Mouse (Mus musculus): ENCODE results near the gene Atp1a3. TPM values are rescaled to one million over a fixed set of nuclear protein-coding genes. Genes with fewer than 3 reads are reported as not detected.

The Atp1a3 gene
- polyA plus RNA-seq, 1 experiment from 2014 or later, result 404 TPM

- DNase-seq (ENCODE audit: low spot score), result no peak
- Histone ChIP-seq H3K9ac (no peak overlapping the region), H3K4me2 (replicated peaks) (no peak overlapping the region), H3K4me3 (replicated peaks; ENCODE audit: low read length) (no peak overlapping the region), H3K4me1 (replicated peaks; ENCODE audit: control insufficient read depth, insufficient read depth, low read length) (no peaks in the 10 kb centered on the region), H3K27ac (no peak overlapping the region), H3K9me3 (ENCODE audit: control insufficient read depth, low read length) (no peaks in the 10 kb centered on the region), H3K27me3 (ENCODE audit: control insufficient read depth, insufficient read depth, low read length) (no peaks in the 10 kb centered on the region), H3K36me3 (replicated peaks; ENCODE audit: control insufficient read depth, insufficient read depth) (peaks cover 97% of the 10 kb centered on the region)
- 89% methylated on average over 14 of the region's 14 CpGs for WGBS
- no peak for ATAC-seq (ENCODE audit: low FRiP score)
Observed at GRCm38 (mm10) chr7:24987941-24988340, 17.8 kb downstream of the Atp1a3 start.

GRCm38 (mm10) chr7:24985799-24986198 lies 20.0 kb downstream of the Atp1a3 start:
- Histone ChIP-seq H3K36me3 (replicated peaks; ENCODE audit: control insufficient read depth, insufficient read depth) (peaks cover 99% of the 10 kb centered on the region), H3K4me2 (replicated peaks) (no peak overlapping the region), H3K4me3 (replicated peaks; ENCODE audit: low read length) (no peak overlapping the region), H3K9ac (no peak overlapping the region), H3K27me3 (ENCODE audit: control insufficient read depth, insufficient read depth, low read length) (no peaks in the 10 kb centered on the region), H3K4me1 (replicated peaks; ENCODE audit: control insufficient read depth, insufficient read depth, low read length) (no peaks in the 10 kb centered on the region), H3K27ac (no peak overlapping the region), H3K9me3 (ENCODE audit: control insufficient read depth, low read length) (no peaks in the 10 kb centered on the region)
- DNase-seq (ENCODE audit: low spot score) (no peak), ATAC-seq (ENCODE audit: low FRiP score) (no peak)
- 75% methylated on average over 5 of the region's 5 CpGs for WGBS

GRCm38 (mm10) chr7:24984307-24984706 lies 21.5 kb downstream of the Atp1a3 start:
- no peak overlapping the region for H3K4me2 ChIP-seq (replicated peaks)
- no peaks in the 10 kb centered on the region for H3K27me3 ChIP-seq (ENCODE audit: control insufficient read depth, insufficient read depth, low read length)
- 98% methylated on average over 2 of the region's 2 CpGs for WGBS
- H3K36me3 ChIP-seq (replicated peaks; ENCODE audit: control insufficient read depth, insufficient read depth), result peaks cover 99% of the 10 kb centered on the region
- H3K4me1 ChIP-seq (replicated peaks; ENCODE audit: control insufficient read depth, insufficient read depth, low read length), result no peaks in the 10 kb centered on the region
- DNase-seq (ENCODE audit: low spot score) (no peak), ATAC-seq (ENCODE audit: low FRiP score) (no peak)
- H3K4me3 ChIP-seq (replicated peaks; ENCODE audit: low read length), result no peak overlapping the region
- no peak overlapping the region for H3K27ac ChIP-seq
- H3K9ac ChIP-seq, result no peak overlapping the region
- no peaks in the 10 kb centered on the region for H3K9me3 ChIP-seq (ENCODE audit: control insufficient read depth, low read length)

- Histone ChIP-seq H3K4me2 (replicated peaks) (no peak overlapping the region), H3K9ac (no peak overlapping the region), H3K36me3 (replicated peaks; ENCODE audit: control insufficient read depth, insufficient read depth) (peaks cover 99% of the 10 kb centered on the region), H3K4me3 (replicated peaks; ENCODE audit: low read length) (no peak overlapping the region), H3K9me3 (ENCODE audit: control insufficient read depth, low read length) (no peaks in the 10 kb centered on the region), H3K27me3 (ENCODE audit: control insufficient read depth, insufficient read depth, low read length) (no peaks in the 10 kb centered on the region), H3K4me1 (replicated peaks; ENCODE audit: control insufficient read depth, insufficient read depth, low read length) (no peaks in the 10 kb centered on the region), H3K27ac (no peak overlapping the region)
- WGBS, result 89% methylated on average over 5 of the region's 5 CpGs
- ATAC-seq (ENCODE audit: low FRiP score) (no peak), DNase-seq (ENCODE audit: low spot score) (no peak)
Observed at GRCm38 (mm10) chr7:24983396-24983795, 22.4 kb downstream of the Atp1a3 start.

DNA sequence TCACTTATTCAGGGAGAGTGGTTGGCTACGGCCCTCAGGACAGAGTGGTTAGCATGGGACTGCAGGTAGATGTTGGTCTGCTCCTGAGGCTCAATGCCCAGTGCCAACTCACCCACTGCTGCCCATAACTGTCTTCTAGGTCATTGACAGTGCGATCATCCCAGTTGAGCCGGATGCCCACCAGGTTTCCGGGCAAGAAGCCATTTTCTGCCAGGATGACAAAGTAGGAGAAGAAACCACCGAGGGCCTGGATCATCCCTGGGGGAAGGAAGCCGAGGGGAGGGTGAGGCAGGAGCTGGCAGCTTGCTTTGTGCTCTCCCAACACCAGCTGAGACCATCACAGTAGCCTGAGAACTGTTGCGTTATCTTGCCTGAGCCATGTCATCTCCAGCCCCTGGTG lies 25.3 kb downstream of the Atp1a3 start:
- Histone ChIP-seq H3K4me1 (replicated peaks; ENCODE audit: control insufficient read depth, insufficient read depth, low read length) (no peaks in the 10 kb centered on the region), H3K4me2 (replicated peaks) (no peak overlapping the region), H3K27ac (no peak overlapping the region), H3K27me3 (ENCODE audit: control insufficient read depth, insufficient read depth, low read length) (no peaks in the 10 kb centered on the region), H3K4me3 (replicated peaks; ENCODE audit: low read length) (no peak overlapping the region), H3K9me3 (ENCODE audit: control insufficient read depth, low read length) (no peaks in the 10 kb centered on the region), H3K36me3 (replicated peaks; ENCODE audit: control insufficient read depth, insufficient read depth) (peaks cover 82% of the 10 kb centered on the region), H3K9ac (no peak overlapping the region)
- DNase-seq (ENCODE audit: low spot score) (no peak), ATAC-seq (ENCODE audit: low FRiP score) (no peak)
- WGBS, result 80% methylated on average over 7 of the region's 7 CpGs

DNA sequence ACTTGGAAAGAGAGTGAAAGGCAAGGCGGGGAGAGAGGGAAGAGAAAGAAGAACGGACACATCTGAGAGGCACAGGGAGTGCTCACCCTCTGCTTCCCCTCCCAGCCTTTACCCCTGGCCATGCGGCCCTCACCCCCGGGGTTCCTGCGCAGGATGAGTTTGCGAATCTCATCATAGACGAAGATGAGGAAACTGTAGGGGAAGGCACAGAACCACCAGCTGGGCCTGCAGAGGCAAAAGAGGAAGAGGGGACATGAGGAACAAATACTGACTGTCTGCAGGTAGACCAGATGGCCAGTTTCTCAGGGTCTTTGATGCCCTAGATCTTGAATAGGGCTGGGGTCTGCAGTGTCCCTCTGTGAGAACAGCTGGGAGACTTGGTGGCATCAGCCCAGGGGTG lies 27.0 kb downstream of the Atp1a3 start:
- no peak overlapping the region for H3K4me3 ChIP-seq (replicated peaks; ENCODE audit: low read length)
- no peak overlapping the region for H3K9ac ChIP-seq
- ATAC-seq (ENCODE audit: low FRiP score), result no peak
- H3K4me1 ChIP-seq (replicated peaks; ENCODE audit: control insufficient read depth, insufficient read depth, low read length), result no peaks in the 10 kb centered on the region
- H3K36me3 ChIP-seq (replicated peaks; ENCODE audit: control insufficient read depth, insufficient read depth), result peaks cover 66% of the 10 kb centered on the region
- 85% methylated on average over 7 of the region's 7 CpGs for WGBS
- no peak overlapping the region for H3K4me2 ChIP-seq (replicated peaks)
- H3K27ac ChIP-seq, result no peak overlapping the region
- DNase-seq (ENCODE audit: low spot score), result no peak
- no peaks in the 10 kb centered on the region for H3K27me3 ChIP-seq (ENCODE audit: control insufficient read depth, insufficient read depth, low read length)
- H3K9me3 ChIP-seq (ENCODE audit: control insufficient read depth, low read length), result no peaks in the 10 kb centered on the region

DNA sequence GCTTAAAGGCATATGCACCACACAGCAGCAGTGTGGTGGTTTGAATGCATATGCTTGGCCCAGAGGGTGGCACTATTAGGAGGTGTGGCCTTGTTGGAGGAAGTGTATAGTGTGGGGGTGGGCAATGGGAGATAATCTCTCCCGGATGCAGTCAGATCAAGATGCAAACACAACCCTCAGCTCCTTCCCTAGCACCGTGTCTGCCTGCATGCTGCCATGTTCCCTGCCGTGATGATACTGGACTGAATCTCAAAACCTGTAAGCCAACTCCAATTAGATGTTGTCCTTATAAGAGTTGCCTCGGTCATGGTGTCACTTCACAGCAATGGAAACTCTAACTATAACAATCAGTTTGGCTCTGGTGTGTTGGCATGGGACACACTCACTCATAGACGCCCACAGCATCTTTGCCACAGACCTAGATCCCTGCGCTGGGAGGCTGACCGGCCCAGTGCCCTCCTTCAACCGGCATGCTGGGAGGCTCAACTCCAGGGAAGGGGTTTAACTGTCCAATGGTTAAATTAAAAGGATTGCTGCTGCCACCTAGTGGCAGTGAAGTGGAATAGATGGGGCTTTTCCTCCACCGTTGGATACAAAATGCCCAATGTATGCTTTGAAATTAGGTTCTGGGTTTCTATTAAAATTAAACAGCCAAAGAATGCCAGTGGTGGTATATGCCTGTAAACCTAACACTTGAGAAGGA lies 30.7 kb downstream of the Atp1a3 start:
- peak; percentile 73 for DNase-seq (ENCODE audit: low spot score)
- Histone ChIP-seq H3K4me1 (replicated peaks; ENCODE audit: control insufficient read depth, insufficient read depth, low read length) (peaks cover 9% of the 10 kb centered on the region; the same call in 1 of the 2 replicates), H3K4me2 (replicated peaks) (no peak overlapping the region), H3K9ac (no peak overlapping the region), H3K9me3 (ENCODE audit: control insufficient read depth, low read length) (no peaks in the 10 kb centered on the region), H3K4me3 (replicated peaks; ENCODE audit: low read length) (no peak overlapping the region), H3K27ac (no peak overlapping the region), H3K27me3 (ENCODE audit: control insufficient read depth, insufficient read depth, low read length) (no peaks in the 10 kb centered on the region), H3K36me3 (replicated peaks; ENCODE audit: control insufficient read depth, insufficient read depth) (peaks cover 34% of the 10 kb centered on the region)
- ATAC-seq (ENCODE audit: low FRiP score), result no peak
- WGBS, result 30% methylated on average over 9 of the region's 9 CpGs

- ATAC-seq (ENCODE audit: low FRiP score) (no peak), DNase-seq (ENCODE audit: low spot score) (no peak)
- no peaks in the 10 kb centered on the region for H3K9me3 ChIP-seq (ENCODE audit: control insufficient read depth, low read length)
- no peak overlapping the region for H3K27ac ChIP-seq
- H3K36me3 ChIP-seq (replicated peaks; ENCODE audit: control insufficient read depth, insufficient read depth), result peaks cover 31% of the 10 kb centered on the region
- no peak overlapping the region for H3K9ac ChIP-seq
- H3K4me2 ChIP-seq (replicated peaks), result no peak overlapping the region
- H3K27me3 ChIP-seq (ENCODE audit: control insufficient read depth, insufficient read depth, low read length), result no peaks in the 10 kb centered on the region
- no peak overlapping the region for H3K4me3 ChIP-seq (replicated peaks; ENCODE audit: low read length)
- 78% methylated on average over 5 of the region's 5 CpGs for WGBS
- peaks cover 9% of the 10 kb centered on the region; the same call in 1 of the 2 replicates for H3K4me1 ChIP-seq (replicated peaks; ENCODE audit: control insufficient read depth, insufficient read depth, low read length)
Observed at GRCm38 (mm10) chr7:24973902-24974301, 31.9 kb downstream of the Atp1a3 start.

- Histone ChIP-seq H3K4me2 (replicated peaks) (no peak overlapping the region), H3K9ac (no peak overlapping the region), H3K4me1 (replicated peaks; ENCODE audit: control insufficient read depth, insufficient read depth, low read length) (peaks cover 9% of the 10 kb centered on the region; the same call in 1 of the 2 replicates), H3K27me3 (ENCODE audit: control insufficient read depth, insufficient read depth, low read length) (no peaks in the 10 kb centered on the region), H3K36me3 (replicated peaks; ENCODE audit: control insufficient read depth, insufficient read depth) (peaks cover 24% of the 10 kb centered on the region), H3K27ac (no peak overlapping the region), H3K4me3 (replicated peaks; ENCODE audit: low read length) (no peak overlapping the region), H3K9me3 (ENCODE audit: control insufficient read depth, low read length) (no peaks in the 10 kb centered on the region)
- no peak for DNase-seq (ENCODE audit: low spot score)
- WGBS, result 84% methylated on average over 4 of the region's 4 CpGs
- no peak for ATAC-seq (ENCODE audit: low FRiP score)
Observed at GRCm38 (mm10) chr7:24973208-24973607, 32.5 kb downstream of the Atp1a3 start.
